Mouse (Mus musculus) lung, postnatal 0 days (tissue): ENCODE results near the gene Rgs3.

ENCODE experiments used
- CTCF ChIP-seq: IDR thresholded peaks from 2 replicates; pipeline ENCODE4 v1.5.1; 2016; ENCODE audit warnings: antibody characterized with exemption, mild to moderate bottlenecking
- EP300 ChIP-seq: IDR thresholded peaks from 2 replicates; pipeline ENCODE4 v1.6.1; 2016; ENCODE audit warnings: antibody characterized with exemption, mild to moderate bottlenecking, control low read depth

GRCm38 (mm10) chr4:62695523-62695922 lies 135.9 kb downstream of the Rgs3 start:
- TF ChIP-seq EP300 = peak; percentile 41
- no peak for TF ChIP-seq CTCF
